Mouse (Mus musculus): ENCODE measurements around the gene Mbnl1.
A peak's percentile ranks its signal among the peaks of the same experiment; 100 is the strongest.

Gene Mbnl1

DNA sequence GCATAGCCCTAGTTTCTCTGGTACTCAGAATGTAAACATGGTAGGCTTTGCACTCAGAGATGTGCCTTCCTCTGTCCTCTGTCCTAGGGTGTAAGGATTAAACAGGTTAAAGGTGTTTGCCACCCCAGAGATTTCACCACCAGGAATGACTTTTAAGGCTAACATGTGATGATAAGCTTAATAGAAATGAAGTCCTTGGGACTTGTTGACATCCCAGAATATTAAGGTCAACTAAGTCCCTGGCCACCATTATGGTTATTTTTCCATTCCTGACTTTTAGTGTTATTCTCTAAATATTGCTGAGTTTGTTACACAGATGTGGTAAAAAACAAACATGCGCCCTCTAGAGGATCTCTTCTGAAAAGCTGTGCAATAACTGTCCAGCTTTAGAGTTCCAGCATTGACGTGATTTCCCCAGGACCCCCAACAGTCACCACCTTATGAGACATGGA lies 136.3 kb downstream of the Mbnl1 start:
- DNase-seq (ENCODE audit: low read depth, low spot score), result no peak

DNA sequence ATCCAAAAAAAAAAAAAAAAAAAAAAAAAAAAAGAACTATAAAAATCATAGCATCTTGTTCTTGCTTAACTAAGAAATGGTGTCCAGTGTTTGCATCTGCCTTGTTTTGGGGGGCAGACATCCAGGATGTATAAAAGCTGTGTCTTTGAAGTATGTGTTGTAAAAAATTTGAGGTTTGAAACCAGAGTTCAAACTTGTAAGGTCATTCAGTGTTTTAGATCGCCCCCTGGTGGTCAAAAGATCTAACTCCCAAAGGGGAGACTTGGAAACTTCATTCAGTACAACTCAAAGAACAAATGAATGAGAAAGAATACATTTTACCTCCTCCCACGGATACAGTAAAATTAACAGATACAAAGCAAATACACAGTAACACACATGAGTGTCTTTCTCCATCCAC lies 139.2 kb downstream of the Mbnl1 start:
- DNase-seq (ENCODE audit: low read depth, low spot score), result peak; percentile 50

DNA sequence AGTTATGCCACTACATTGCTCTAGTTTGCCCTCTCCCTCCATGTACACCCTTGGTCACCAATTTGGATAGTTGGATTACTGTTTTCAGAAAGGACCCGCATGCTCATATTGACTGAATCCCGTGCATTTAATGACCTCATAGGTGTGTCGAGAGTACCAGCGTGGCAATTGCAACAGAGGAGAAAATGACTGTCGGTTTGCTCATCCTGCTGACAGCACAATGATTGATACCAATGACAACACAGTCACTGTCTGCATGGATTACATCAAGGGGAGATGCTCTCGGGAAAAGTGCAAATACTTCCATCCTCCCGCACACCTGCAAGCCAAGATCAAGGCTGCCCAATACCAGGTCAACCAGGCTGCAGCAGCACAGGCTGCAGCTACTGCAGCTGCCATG lies 140.5 kb downstream of the Mbnl1 start:
- DNase-seq (ENCODE audit: low read depth, low spot score), result no peak

DNA sequence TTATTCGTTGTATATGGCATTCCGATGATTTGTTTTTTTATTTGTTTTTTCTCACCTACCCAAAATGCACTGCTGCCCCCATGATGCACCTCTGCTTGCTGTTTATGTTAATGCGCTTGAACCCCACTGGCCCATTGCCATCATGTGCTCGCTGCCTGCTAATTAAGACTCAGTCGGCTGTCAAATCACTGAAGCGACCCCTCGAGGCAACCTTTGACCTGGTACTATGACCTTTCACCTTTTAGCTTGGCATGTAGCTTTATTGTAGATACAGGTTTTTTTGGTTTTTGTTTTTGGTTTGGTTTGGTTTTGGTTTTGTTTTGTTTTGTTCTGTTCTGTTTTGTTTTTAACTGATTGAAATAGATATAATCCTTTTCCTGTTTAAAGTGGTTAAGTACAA lies 141.9 kb downstream of the Mbnl1 start:
- DNase-seq (ENCODE audit: low read depth, low spot score), result no peak

DNA sequence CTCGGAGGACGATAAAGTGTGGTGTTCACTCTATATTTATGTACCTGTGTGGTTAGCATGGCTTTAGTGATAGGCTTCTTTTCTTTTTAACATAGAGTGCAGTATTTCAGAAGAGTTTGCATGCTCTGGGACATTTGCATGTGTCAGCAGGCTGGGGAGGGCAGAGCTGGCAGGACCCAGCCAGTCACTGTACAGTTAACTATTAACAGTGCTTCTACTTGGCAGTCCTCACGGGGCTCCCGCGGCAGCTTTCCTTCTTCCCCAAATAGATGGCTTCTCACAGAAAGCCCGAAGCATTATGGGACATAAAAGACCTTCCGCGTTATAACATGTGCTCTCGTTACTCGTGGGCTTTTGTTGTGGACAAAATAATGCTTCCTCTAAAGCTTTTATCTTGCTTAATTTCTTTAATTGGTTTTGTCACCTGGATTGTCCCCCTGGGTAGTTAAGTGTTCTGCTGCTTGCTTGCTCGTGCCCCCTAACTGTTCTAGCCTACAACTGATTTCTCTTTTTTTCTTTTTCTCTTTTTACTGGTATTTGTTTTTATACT lies 142.5 kb downstream of the Mbnl1 start:
- DNase-seq (ENCODE audit: low read depth, low spot score), result no peak

DNA sequence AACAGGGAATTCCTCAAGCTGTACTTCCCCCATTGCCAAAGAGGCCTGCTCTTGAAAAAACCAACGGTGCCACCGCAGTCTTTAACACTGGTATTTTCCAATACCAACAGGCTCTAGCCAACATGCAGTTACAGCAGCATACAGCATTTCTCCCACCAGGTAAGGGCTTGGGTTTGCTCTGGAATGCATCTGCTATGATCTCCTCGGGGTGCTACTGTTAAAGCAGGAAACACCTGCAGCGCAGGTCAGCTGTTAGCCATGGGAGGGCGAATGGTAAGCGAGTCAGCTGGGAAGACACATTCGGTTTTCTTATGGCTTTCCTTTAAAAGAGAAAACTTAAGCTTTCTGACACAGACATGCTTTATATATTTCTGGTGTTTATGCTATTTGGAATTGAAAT lies 143.0 kb downstream of the Mbnl1 start:
- DNase-seq (ENCODE audit: low read depth, low spot score), result no peak

DNA sequence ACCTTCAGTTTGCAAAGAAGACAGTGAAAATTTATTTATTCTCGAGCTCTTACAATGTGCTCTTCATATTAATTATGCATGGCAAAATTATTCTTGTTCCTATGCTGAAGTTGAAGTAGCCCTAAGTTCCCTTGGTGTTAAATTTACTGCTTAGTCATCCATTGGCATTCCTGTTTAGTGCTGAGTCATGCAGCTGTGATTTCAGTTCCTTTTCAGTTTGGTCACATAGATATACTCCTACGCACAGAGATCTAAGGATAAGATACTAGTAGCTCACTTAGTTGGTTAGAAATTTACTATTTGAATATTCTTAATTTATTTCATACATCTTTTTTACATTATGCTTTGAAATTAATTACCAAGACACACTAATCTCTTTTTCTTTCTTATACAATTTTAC lies 143.5 kb downstream of the Mbnl1 start:
- no peak for DNase-seq (ENCODE audit: low read depth, low spot score)

DNA sequence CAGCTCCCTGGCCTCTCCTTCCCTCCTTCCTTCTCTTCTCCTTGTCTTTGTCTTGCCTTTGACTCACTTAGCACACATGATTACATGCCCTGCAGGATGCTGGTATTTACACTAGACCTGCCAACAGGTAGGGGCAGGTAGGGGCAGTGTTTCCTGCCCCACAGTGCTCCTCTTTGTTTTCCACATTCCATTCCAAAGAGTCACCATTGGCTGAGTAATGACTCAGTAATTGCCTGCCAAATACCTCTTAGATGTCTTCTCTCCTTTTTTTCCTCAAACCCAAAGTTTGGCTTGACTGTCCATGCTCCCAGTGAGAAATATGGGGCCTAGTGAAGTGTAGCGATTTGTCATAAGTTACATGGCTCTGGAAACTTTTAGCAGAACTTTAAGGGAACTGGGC lies 145.0 kb downstream of the Mbnl1 start:
- no peak for DNase-seq (ENCODE audit: low read depth, low spot score)

DNA sequence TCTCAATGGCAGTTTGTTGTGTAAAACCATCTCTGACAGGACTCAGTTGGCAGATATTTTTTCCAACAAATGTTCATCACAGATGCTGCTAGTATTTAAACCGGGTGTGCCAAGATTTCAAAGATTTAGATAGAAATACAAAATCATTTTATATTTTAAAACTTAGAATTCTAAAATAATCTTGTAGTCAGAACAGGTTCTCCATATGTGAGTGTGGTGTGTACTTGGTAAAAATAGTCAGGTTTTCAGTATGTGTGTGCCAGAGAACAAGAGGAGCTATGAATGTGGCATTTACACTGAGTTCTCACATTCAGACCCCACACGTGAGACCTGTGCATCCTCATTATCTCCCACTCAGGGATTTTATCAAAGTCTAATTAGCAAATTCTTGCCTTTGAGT lies 147.6 kb downstream of the Mbnl1 start:
- no peak for DNase-seq (ENCODE audit: low read depth, low spot score)

DNA sequence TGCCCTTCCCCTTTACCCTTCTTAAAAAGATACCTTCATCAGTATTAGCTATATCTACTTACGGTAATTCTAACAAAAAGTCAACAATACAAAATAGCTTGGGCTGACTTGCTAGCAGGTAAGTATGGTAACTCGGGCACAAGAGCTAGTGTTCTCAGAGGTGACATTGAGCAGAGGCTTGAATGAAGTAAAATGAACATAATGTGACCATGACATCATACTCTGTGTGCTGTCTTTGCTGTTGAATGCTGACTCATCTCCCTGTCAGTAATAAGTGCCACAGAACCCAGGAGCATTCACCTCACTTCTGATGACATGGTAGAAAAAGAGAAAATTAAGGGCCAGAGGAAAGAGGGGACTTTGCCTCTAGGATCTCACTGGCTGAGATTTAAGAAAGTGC lies 158.6 kb downstream of the Mbnl1 start:
- DNase-seq (ENCODE audit: low read depth, low spot score), result no peak

DNA sequence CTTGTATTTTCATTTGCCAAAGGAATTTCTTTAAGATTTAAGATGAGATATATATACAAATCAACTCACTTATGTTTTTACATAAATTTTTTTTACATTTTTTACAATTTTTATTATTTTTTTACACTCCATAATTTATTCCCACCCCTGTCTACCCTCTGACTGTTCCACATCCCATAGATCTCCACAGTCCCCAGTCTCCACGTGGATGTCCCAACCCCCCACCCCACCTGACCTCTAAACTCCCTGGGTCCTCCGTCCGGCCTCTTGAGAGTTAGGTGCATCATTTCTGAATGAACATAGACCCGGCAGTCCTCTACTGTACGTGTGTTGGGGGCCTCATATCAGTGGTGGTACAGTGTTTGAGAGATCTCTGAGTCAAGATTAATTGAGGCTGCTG lies 159.1 kb downstream of the Mbnl1 start:
- DNase-seq (ENCODE audit: low read depth, low spot score), result no peak

DNA sequence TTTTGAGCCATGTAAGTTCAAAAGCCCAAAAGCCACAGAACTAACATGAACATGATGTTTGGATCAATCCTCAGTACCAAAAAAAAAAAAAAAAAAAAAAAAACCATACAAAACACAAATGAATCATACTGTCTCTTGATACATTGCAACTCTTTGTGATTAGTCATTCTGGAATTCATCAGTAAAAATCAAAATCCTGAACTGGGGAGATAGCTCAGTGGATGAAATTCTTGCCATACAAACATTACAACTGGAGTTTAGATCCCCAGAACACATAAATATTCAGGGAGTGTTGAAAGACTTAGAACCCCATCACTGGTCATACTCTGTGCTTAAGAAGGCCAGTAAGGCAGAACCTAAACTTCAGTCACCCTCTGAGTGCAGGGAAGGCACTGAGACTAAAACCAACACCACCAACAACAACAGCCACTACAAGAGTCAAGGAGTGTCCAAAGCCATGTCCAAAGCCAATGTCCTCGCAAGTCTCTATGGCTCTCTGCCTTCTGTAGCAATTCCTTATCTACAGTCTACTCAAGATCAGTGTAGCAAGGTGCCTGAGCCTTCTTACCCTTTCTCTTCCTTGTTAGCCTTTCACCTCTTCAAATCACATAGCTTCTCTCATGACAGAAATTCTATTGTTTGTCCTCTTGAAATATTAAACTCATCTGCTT lies 160.3 kb downstream of the Mbnl1 start:
- DNase-seq (ENCODE audit: low read depth, low spot score), result no peak

DNA sequence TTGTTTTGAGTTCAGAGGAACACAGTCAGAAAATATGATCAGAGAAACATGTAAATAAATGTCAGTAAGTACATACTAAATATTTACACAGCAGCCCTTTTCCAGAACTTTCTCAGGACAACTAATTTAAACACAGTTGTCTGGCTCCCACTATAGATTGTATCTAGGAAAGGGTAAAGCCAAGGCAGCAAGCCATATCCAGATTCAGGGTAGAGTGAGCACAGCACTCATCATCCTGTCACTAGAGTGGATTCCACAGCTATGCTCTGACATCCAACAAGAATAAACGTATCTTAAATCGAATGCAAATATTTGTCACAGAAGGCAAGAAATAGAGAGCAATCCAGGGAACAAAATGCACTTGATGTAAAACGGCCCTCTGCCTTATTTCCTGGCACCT lies 165.9 kb downstream of the Mbnl1 start:
- DNase-seq (ENCODE audit: low read depth, low spot score), result no peak

DNA sequence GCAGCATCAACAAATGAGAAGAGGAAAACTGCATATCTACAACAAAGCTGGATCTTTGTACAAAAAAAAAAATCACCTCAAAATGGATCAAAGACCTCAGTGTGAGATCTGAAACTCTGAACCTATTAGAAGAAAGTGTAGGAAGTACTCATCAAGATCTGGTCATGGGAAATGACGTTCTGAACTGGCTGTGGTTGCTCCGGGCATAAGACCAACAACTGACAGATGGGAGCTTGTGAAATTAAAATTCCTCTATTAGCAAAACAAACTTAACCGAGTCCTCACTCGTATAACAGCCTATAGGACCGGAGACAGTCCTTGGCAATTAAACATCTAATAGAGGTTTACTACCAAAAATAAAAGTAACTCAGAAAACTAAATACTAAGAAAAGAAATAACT lies 166.5 kb downstream of the Mbnl1 start:
- no peak for DNase-seq (ENCODE audit: low read depth, low spot score)

DNA sequence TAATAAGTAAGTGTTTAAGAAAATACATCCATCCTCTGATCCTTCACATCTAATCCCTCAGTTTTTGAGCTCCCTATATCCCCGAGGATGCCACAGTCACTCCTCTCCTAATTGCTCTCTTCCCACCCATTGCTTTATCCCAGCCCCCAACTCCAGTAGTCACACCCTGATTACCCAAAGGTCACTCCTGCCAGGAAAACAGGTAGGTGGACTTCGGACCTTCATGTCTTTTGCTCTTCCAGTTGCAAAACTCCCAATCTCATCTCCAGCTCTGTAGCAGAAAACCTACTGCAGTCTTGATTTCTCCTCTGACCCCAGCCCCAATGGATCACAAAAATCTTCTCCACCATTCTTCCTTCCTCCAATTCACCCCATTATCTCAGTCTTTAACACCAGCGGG lies 169.6 kb downstream of the Mbnl1 start:
- no peak for DNase-seq (ENCODE audit: low read depth, low spot score)

DNA sequence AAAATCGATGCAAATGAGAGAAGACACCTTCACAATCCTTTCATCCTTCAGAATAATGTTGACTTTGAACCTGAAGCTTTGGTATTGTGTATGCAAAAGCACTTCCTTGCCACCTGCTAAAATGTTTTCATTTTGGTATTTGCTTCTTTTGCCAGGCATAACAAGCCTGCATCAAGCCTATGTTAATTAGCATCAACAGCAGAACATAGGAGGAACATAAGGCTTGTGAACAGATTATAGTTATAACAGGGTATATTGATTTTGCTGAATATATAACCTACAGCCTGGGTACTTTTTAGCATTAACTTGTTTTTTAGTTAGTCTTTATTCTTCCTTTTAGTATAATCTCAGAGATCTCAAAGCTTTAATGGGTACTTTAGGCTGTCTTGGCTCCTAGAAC lies 172.9 kb downstream of the Mbnl1 start:
- no peak for DNase-seq (ENCODE audit: low read depth, low spot score)

DNA sequence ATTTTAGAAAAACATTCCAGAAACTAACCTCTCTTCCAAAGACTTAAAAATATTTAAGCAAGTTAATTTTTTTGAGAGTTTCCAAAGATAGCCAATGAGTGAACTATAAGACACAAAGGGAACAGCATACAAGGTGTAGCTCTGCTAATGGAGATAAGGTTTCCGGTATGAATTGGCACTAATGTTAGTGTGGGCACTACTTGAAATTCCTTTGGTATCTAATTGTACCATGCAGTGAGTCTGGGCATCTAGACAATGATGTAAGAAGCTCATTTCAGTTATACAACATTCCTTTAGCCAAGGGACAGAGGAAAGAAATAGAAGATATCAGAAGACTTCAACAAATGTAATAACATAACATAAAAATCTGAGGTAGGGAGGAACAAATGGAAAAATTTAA lies 175.7 kb downstream of the Mbnl1 start:
- no peak for DNase-seq (ENCODE audit: low read depth, low spot score)

DNA sequence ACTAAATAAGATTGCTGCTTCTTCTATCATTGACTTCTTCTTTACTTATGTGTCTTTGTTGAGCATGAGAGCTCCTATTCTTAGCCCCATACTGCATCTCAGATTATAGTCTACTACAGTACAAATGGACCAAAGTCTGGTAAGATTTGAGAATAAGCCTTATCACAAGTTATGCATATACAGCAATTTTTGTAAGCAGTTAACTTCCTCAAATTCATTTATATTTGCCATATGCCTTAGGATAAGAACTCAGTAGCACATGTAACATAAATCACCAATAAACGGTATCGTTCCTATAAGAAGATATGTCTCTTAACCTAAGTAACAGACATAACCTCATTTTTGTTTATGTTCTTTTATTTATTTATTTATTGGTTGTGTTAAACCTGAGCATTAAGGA lies 188.1 kb downstream of the Mbnl1 start:
- no peak for DNase-seq (ENCODE audit: low read depth, low spot score)

Data from retina, adult 2 months (tissue).